Mouse (Mus musculus) brain, embryonic 14.5 days (tissue): Measurements from ENCODE around the gene Rab22a.

Experiments used
- CTCF ChIP-seq: fragments of 200-500 bp; IDR thresholded peaks from 2 replicates; pipeline ENCODE4 v1.5.1; 2012; ENCODE audit warnings: inconsistent platforms, mild to moderate bottlenecking, moderate library complexity, borderline replicate concordance; ENCODE audit not compliant: insufficient read depth, insufficient read length; ENCODE audit errors: extremely low read depth
- POLR2A ChIP-seq: fragments of 200-500 bp; IDR thresholded peaks from 2 replicates; pipeline ENCODE4 v1.6.1; 2012; ENCODE audit warnings: mild to moderate bottlenecking, inconsistent platforms, borderline replicate concordance; ENCODE audit not compliant: poor library complexity, insufficient read depth, insufficient read length, severe bottlenecking; ENCODE audit errors: extremely low read depth

GRCm38 (mm10) chr2:173680153-173680552, 20.6 kb downstream of the Rab22a start:
- no peak for TF ChIP-seq CTCF
- no peak for TF ChIP-seq POLR2A
